8 mouse cellular contexts compared by ENCODE assay signal in genomic region chr7:24971261-24971971, GRCm38 (mm10). TPM values are rescaled to one million over a fixed set of nuclear protein-coding genes. Genes with fewer than 3 reads are reported as not detected.
DNase-seq lines count a peak whose midpoint lies in the region; ATAC-seq and TF ChIP-seq lines count a peak whose summit lies in the region.
"Had no signal": no experiment of that assay in that cellular context is flagged by ENCODE, and none has a peak within 500 bp of the region (broad histone marks: within the 10 kb centered on the region; RNA-seq: fewer than 3 reads in every experiment).

No protein-coding gene starts in this region.

- TF ChIP-seq CTCF in E14TG2a.4 (conservative IDR thresholded peaks at IDR 0.05; ENCODE audit: low read length): peak; percentile 40; the same call in 1 of the 2 replicates
- peak; percentile 67 for TF ChIP-seq CTCF in heart, adult 2 months (IDR thresholded peaks at IDR 0.05)

- peak overlapping the region; percentile 98 for H3K4me3 ChIP-seq in E14TG2a.4 (replicated peaks; ENCODE audit: low read length)
- H3K4me3 ChIP-seq in heart, adult 2 months: peak overlapping the region; percentile 79
- H3K4me3 ChIP-seq in kidney, embryonic 16.5 days (ENCODE audit: low read length): peak overlapping the region; percentile 87

- peaks cover 34% of the 10 kb centered on the region for H3K4me1 ChIP-seq in E14TG2a.4 (replicated peaks; ENCODE audit: low read depth, low read length)
- peaks cover 1% of the 10 kb centered on the region; the same call in 1 of the 2 replicates for H3K4me1 ChIP-seq in heart, adult 2 months (ENCODE audit: control insufficient read depth, insufficient read depth, low read length)
- peaks cover 8% of the 10 kb centered on the region for H3K4me1 ChIP-seq in kidney, embryonic 16.5 days (ENCODE audit: insufficient read depth, low read length)

- no peaks in the 10 kb centered on the region for H3K79me2 ChIP-seq in heart, adult 2 months (replicated peaks; ENCODE audit: control insufficient read depth, insufficient read depth, low read length)

- H3K9me3 ChIP-seq in E14TG2a.4 (ENCODE audit: low read length): no peaks in the 10 kb centered on the region
- H3K9me3 ChIP-seq in kidney, embryonic 16.5 days (ENCODE audit: low read length): no peaks in the 10 kb centered on the region

- no peak for TF ChIP-seq EP300 in heart, adult 2 months (IDR thresholded peaks at IDR 0.05; ENCODE audit: insufficient read depth, low read depth, low read length)

- ATAC-seq in kidney, embryonic 16.5 days (ENCODE audit: low FRiP score, low TSS enrichment): no peak

- DNase-seq in 416B (ENCODE audit: low read depth): peak; percentile 79
- DNase-seq in cerebellum, postnatal 10 days: peak; percentile 81 to 82
- peak; percentile 40 to 60 for DNase-seq in heart, adult 2 months
- peak; percentile 21 for DNase-seq in lung, postnatal 25 days (ENCODE audit: low spot score)
- peak; percentile 70 for DNase-seq in retina, postnatal 7 days (ENCODE audit: low read depth, low spot score)

- H3K36me3 ChIP-seq in E14TG2a.4 (ENCODE audit: insufficient read depth, low read length): peaks cover 22% of the 10 kb centered on the region
- H3K36me3 ChIP-seq in heart, adult 2 months (ENCODE audit: control insufficient read depth, insufficient read depth, low read length): peaks cover 3% of the 10 kb centered on the region
- peaks cover 5% of the 10 kb centered on the region; the same call in 1 of the 2 replicates for H3K36me3 ChIP-seq in kidney, embryonic 16.5 days (ENCODE audit: insufficient read depth, low read length)

- H3K27ac ChIP-seq in heart, adult 2 months: peak overlapping the region; percentile 93
- peak overlapping the region; percentile 81 for H3K27ac ChIP-seq in kidney, embryonic 16.5 days (ENCODE audit: low read length)

- 0 out of 2 replicates have a peak overlapping the region, but pooled peaks have one; percentile 7 for H3K9ac ChIP-seq in heart, adult 2 months (ENCODE audit: low read depth, low read length)
- H3K9ac ChIP-seq in kidney, embryonic 16.5 days (replicated peaks; ENCODE audit: low read length): peak overlapping the region; percentile 92

- no peaks in the 10 kb centered on the region for H3K27me3 ChIP-seq in E14TG2a.4 (ENCODE audit: insufficient read depth, low read length)
- no peaks in the 10 kb centered on the region for H3K27me3 ChIP-seq in heart, adult 2 months (ENCODE audit: control insufficient read depth, insufficient read depth, low read length)
- no peaks in the 10 kb centered on the region for H3K27me3 ChIP-seq in kidney, embryonic 16.5 days (ENCODE audit: insufficient read depth, low read length)

- no peak for TF ChIP-seq POLR2A in heart, adult 2 months (IDR thresholded peaks at IDR 0.05; ENCODE audit: insufficient read depth, low read depth, low read length)

- WGBS in heart, adult 2 months: 11% methylated on average over 19 of the region's 19 CpGs
- 9% methylated on average over 18 of the region's 19 CpGs for WGBS in kidney, embryonic 16.5 days

- intact Hi-C loops in heart, adult 2 months (cut with DNase I): loop anchor here (5.0 to 10.0 kb wide), 3 partner anchors 154 to 437 kb away; partner anchors contain the start of genes Gsk3a and Irgq

- peak overlapping the region; percentile 76 for H3K4me2 ChIP-seq in kidney, embryonic 16.5 days (replicated peaks; ENCODE audit: low read depth, low read length)

RNA-seq across cellular contexts. Expression of gene Rabac1, which starts 1.1 kb away (rescaled TPM):
- total RNA-seq in heart, adult 2 months (2021): 100 to 1,000 TPM; 299 to 358 TPM
- 467 and 472 TPM in 2 replicates for polyA plus RNA-seq in heart, adult 2 months (2012; rRNA removed)
- polyA plus RNA-seq in kidney, embryonic 16.5 days (2015; fragmentation: Nextera tagmentation; extraction: Ambion mirVana): 183 and 199 TPM in 2 replicates

RNA-seq across cellular contexts. Expression of gene Gm4881, which starts 27.1 kb away (rescaled TPM):
- total RNA-seq in heart, adult 2 months (2021): not detected
- not detected in 2 replicates for polyA plus RNA-seq in heart, adult 2 months (2012; rRNA removed)
- not detected in 2 replicates for polyA plus RNA-seq in kidney, embryonic 16.5 days (2015; fragmentation: Nextera tagmentation; extraction: Ambion mirVana)
- total RNA-seq: layer of hippocampus, postnatal 25 days had no signal

RNA-seq across cellular contexts. Expression of gene Atp1a3, which starts 34.3 kb away (rescaled TPM):
- 1 to 10 TPM in 1 of 2 experiments, under 1 TPM in 1; 0.39 to 1.2 TPM for total RNA-seq in heart, adult 2 months (2021)
- polyA plus RNA-seq in heart, adult 2 months (2012; rRNA removed): 0.85 and 1.7 TPM in 2 replicates
- 0.66 and 1.5 TPM in 2 replicates for polyA plus RNA-seq in kidney, embryonic 16.5 days (2015; fragmentation: Nextera tagmentation; extraction: Ambion mirVana)

Comparison
In these comparisons a context has a peak if more than half of its experiments do, and no peak if none do; other contexts are left out.
1. DNase-seq: peak in every context shown above with its lines; median percentile 82 in cerebellum, postnatal 10 days; 79 in 416B; 70 in retina, postnatal 7 days; 50 in heart, adult 2 months; 21 in lung, postnatal 25 days.